Mouse (Mus musculus) limb, embryonic 11.5 days (tissue): ENCODE measurements around the gene Plekhm3. TPM values are rescaled to one million over a fixed set of nuclear protein-coding genes. Genes with fewer than 3 reads are reported as not detected.

Experiments
- ATAC-seq: fragments of 200-750 bp; cut with Nextera tagmentation; 2 replicates; pipeline ENCODE4 v1.8.0; 2017; ENCODE audit warnings: low read depth; ENCODE audit not compliant: insufficient number of reproducible peaks, low FRiP score, low TSS enrichment
- DNase-seq: peaks from one replicate; pipeline ENCODE4 v3.0.0-alpha.2; 2015; ENCODE audit warnings: low spot score
- H3K27ac ChIP-seq: fragments of 300-500 bp; sonication (generic); replicated peaks from 2 replicates; pipeline ENCODE4 v1.5.1; 2014; ENCODE audit warnings: low read depth, mild to moderate bottlenecking, low read length
- H3K27me3 ChIP-seq: fragments of 300-500 bp; sonication (generic); 2 replicates; pipeline ENCODE4 v1.6.1; 2014; ENCODE audit warnings: mild to moderate bottlenecking, low read length, mixed read lengths; ENCODE audit not compliant: control insufficient read depth, insufficient read depth
- H3K36me3 ChIP-seq: fragments of 300-500 bp; sonication (generic); 2 replicates; pipeline ENCODE4 v1.6.1; 2014; ENCODE audit warnings: mild to moderate bottlenecking, low read length, moderate library complexity, mixed read lengths; ENCODE audit not compliant: control insufficient read depth, insufficient read depth
- H3K4me1 ChIP-seq: fragments of 300-500 bp; sonication (generic); 2 replicates; pipeline ENCODE4 v1.6.1; 2014; ENCODE audit warnings: low read length, mixed read lengths; ENCODE audit not compliant: control insufficient read depth, insufficient read depth
- H3K4me2 ChIP-seq: fragments of 300-500 bp; sonication (generic); 2 replicates; pipeline ENCODE4 v1.6.1; 2014; ENCODE audit warnings: low read depth, mild to moderate bottlenecking, moderate library complexity; ENCODE audit not compliant: severe bottlenecking
- H3K4me3 ChIP-seq: fragments of 300-500 bp; sonication (generic); 2 replicates; pipeline ENCODE4 v1.5.1; 2014; ENCODE audit warnings: low read depth, low read length
- H3K9ac ChIP-seq: fragments of 300-500 bp; sonication (generic); 2 replicates; pipeline ENCODE4 v1.6.1; 2014; ENCODE audit warnings: mild to moderate bottlenecking, low read length
- H3K9me3 ChIP-seq: fragments of 300-500 bp; sonication (generic); 2 replicates; pipeline ENCODE4 v1.6.1; 2016; ENCODE audit warnings: low read length; ENCODE audit not compliant: control insufficient read depth
- WGBS: fragments of 180-500 bp; shearing (Covaris S2); extraction: QIAGEN DNeasy Blood & Tissue Kit; methylation state at CpG from one replicate; pipeline ENCODE4 v1.1.7; 2014; 5-methylcytosine and 5-hydroxymethylcytosine counted together
- polyA plus RNA-seq: library from polyadenylated mRNA; unstranded; fragments of >200 nt; fragmentation: Nextera tagmentation; extraction: Ambion mirVana; gene quantifications from 2 replicates; pipeline ENCODE4 v1.2.1, GENCODE M21; 2014

Gene Plekhm3
- polyA plus RNA-seq, 1 experiment from 2014 or later: 7.8 TPM

DNA sequence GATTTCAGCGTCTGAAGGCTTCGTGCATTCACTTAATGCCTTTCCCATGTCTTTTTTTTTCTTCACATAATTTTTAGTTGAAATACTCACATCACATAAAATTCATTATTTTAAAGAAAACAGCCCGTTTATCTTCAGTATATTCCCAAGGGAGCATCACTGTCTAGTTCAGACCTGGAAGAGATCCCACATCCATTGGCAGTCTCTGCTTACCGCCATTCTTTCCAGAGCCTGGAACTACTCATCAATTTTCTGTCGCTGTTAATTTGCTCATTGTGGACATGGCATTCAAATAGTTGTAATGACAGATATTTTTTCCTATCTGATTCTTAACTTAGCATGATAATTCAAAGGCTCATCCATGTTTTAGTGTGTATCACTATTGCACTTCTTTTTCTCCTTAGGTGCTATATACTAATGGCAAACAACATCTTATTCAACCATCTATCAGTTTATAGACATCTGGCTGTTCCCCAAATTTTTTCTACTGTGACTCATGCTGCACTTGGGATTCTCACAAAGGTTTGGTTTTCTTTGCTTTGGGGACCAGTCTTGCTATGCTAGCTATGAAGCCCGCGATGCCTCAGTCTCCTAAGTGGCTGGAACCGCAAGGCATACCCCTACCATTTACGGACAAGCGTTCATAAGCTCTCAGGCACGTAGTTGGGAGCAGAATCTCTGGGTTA, 96.2 kb downstream of the Plekhm3 start:
- Histone ChIP-seq H3K9me3 (no peaks in the 10 kb centered on the region), H3K4me1 (no peaks in the 10 kb centered on the region), H3K27me3 (no peaks in the 10 kb centered on the region), H3K9ac (no peak overlapping the region), H3K4me3 (no peak overlapping the region), H3K4me2 (no peak overlapping the region), H3K36me3 (no peaks in the 10 kb centered on the region), H3K27ac (no peak overlapping the region)
- 94% methylated on average over 11 of the region's 11 CpGs for WGBS
- DNase-seq: no peak
- no peak for ATAC-seq

DNA sequence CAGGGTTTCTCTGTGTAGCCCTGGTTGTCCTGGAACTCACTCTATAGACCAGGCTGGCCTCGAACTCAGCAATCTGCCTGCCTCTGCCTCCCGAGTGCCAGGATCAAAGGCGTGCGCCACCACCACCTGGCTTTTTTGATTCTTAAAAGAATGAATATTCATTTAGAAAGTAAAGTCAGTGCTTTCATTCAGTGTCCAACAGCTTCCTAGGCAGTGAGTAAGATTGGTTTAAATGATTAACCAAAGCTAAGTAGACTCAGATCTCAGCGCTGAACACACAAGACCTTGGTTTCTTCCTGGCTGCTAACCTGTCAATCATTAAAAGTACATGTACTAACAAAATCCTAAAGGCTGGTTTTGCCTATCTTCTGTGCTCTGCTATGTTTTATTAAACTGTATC, 96.8 kb downstream of the Plekhm3 start:
- no peak overlapping the region for H3K9ac ChIP-seq
- H3K4me2 ChIP-seq: no peak overlapping the region
- 91% methylated on average over 5 of the region's 5 CpGs for WGBS
- H3K27ac ChIP-seq: no peak overlapping the region
- no peaks in the 10 kb centered on the region for H3K9me3 ChIP-seq
- no peaks in the 10 kb centered on the region for H3K36me3 ChIP-seq
- ATAC-seq (no peak), DNase-seq (no peak)
- no peak overlapping the region for H3K4me3 ChIP-seq
- H3K27me3 ChIP-seq: no peaks in the 10 kb centered on the region
- no peaks in the 10 kb centered on the region for H3K4me1 ChIP-seq

GRCm38 (mm10) chr1:64854835-64855234, 101.8 kb downstream of the Plekhm3 start:
- H3K4me1 ChIP-seq: no peaks in the 10 kb centered on the region
- H3K4me3 ChIP-seq: no peak overlapping the region
- H3K4me2 ChIP-seq: no peak overlapping the region
- H3K9me3 ChIP-seq: no peaks in the 10 kb centered on the region
- H3K27me3 ChIP-seq: no peaks in the 10 kb centered on the region
- no peak for DNase-seq
- 73% methylated on average over 5 of the region's 5 CpGs for WGBS
- no peak overlapping the region for H3K27ac ChIP-seq
- no peaks in the 10 kb centered on the region for H3K36me3 ChIP-seq
- no peak overlapping the region for H3K9ac ChIP-seq
- no peak for ATAC-seq

- no peak overlapping the region for H3K4me2 ChIP-seq
- H3K9ac ChIP-seq: no peak overlapping the region
- no peaks in the 10 kb centered on the region for H3K9me3 ChIP-seq
- H3K4me1 ChIP-seq: peaks cover 3% of the 10 kb centered on the region
- DNase-seq: no peak
- H3K4me3 ChIP-seq: no peak overlapping the region
- ATAC-seq: no peak
- WGBS: 59% methylated on average over 5 of the region's 5 CpGs
- H3K36me3 ChIP-seq: no peaks in the 10 kb centered on the region
- H3K27me3 ChIP-seq: no peaks in the 10 kb centered on the region
- no peak overlapping the region for H3K27ac ChIP-seq
Measured at GRCm38 (mm10) chr1:64853738-64854730, 102.6 kb downstream of the Plekhm3 start.

DNA sequence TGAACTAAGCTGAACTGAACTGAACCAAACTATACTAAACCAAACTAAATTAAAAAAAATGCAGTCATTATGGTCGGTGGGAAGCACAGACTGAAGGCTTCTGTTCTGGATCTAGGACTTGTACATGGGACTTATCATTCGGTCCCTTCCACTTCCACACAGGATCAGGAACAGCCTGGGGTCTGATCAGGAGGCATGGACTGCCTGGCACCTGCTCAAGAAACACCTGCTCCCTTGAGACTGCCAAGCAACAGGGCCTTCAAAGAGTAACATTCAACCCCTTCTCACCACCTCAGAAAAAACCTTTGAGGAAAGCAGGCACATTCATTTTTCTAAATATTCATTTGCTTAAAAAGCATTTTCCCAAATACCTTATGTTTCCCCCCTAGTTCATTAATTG, 103.4 kb downstream of the Plekhm3 start:
- Histone ChIP-seq H3K36me3 (no peaks in the 10 kb centered on the region), H3K27ac (no peak overlapping the region), H3K4me2 (no peak overlapping the region), H3K9me3 (no peaks in the 10 kb centered on the region), H3K4me1 (peaks cover 10% of the 10 kb centered on the region), H3K27me3 (no peaks in the 10 kb centered on the region), H3K4me3 (no peak overlapping the region), H3K9ac (no peak overlapping the region)
- no peak for DNase-seq
- ATAC-seq: no peak
- 88% methylated on average over 2 of the region's 2 CpGs for WGBS

- H3K9ac ChIP-seq: no peak overlapping the region
- WGBS: 84% methylated on average over 2 of the region's 2 CpGs
- H3K4me1 ChIP-seq: peaks cover 19% of the 10 kb centered on the region
- H3K4me2 ChIP-seq: no peak overlapping the region
- no peaks in the 10 kb centered on the region for H3K36me3 ChIP-seq
- ATAC-seq (no peak), DNase-seq (no peak)
- no peaks in the 10 kb centered on the region for H3K27me3 ChIP-seq
- H3K4me3 ChIP-seq: no peak overlapping the region
- no peak overlapping the region for H3K27ac ChIP-seq
- no peaks in the 10 kb centered on the region for H3K9me3 ChIP-seq
Measured at GRCm38 (mm10) chr1:64852272-64852671, 104.4 kb downstream of the Plekhm3 start.

GRCm38 (mm10) chr1:64850345-64850744, 106.3 kb downstream of the Plekhm3 start:
- Histone ChIP-seq H3K9me3 (no peaks in the 10 kb centered on the region), H3K36me3 (no peaks in the 10 kb centered on the region), H3K4me3 (no peak overlapping the region), H3K9ac (no peak overlapping the region), H3K27ac (no peak overlapping the region), H3K4me2 (no peak overlapping the region), H3K27me3 (no peaks in the 10 kb centered on the region), H3K4me1 (peaks cover 23% of the 10 kb centered on the region)
- ATAC-seq: no peak
- DNase-seq: no peak
- WGBS: 81% methylated on average over 2 of the region's 2 CpGs

DNA sequence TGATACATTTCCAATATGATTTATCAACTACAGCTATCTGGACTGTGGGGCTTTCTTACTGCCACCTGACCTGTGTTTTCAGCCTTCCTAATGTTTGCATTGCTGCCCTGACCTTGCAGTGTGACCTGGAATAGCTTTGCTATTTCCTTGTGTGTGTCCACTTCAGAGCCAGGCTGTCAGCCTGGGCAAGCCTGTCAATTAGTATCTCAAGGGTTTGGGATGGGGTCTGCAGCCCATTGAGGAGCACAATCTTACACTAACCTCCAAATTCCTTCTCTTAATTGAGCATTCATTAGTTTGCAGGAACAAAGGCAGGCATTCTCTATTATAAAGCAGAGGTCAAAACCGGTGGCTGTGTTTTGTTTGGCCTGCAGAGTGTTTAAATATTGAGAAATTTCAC, 107.6 kb downstream of the Plekhm3 start:
- Histone ChIP-seq H3K36me3 (no peaks in the 10 kb centered on the region), H3K4me1 (peaks cover 23% of the 10 kb centered on the region), H3K27me3 (no peaks in the 10 kb centered on the region; the same call in 1 of the 2 replicates), H3K9ac (no peak overlapping the region), H3K4me3 (no peak overlapping the region), H3K27ac (no peak overlapping the region), H3K9me3 (no peaks in the 10 kb centered on the region), H3K4me2 (no peak overlapping the region)
- no peak for DNase-seq
- WGBS: 83% methylated on average over 1 of the region's 1 CpGs
- no peak for ATAC-seq
